Mouse (Mus musculus) brain, embryonic 14.5 days (tissue): ENCODE measurements around the gene Wdr81.

ENCODE experiments used
- CTCF ChIP-seq: fragments of 200-500 bp; IDR thresholded peaks from 2 replicates; pipeline ENCODE4 v1.5.1; 2012; ENCODE audit warnings: inconsistent platforms, mild to moderate bottlenecking, moderate library complexity, borderline replicate concordance; ENCODE audit not compliant: insufficient read depth, insufficient read length; ENCODE audit errors: extremely low read depth
- POLR2A ChIP-seq: fragments of 200-500 bp; IDR thresholded peaks from 2 replicates; pipeline ENCODE4 v1.6.1; 2012; ENCODE audit warnings: mild to moderate bottlenecking, inconsistent platforms, borderline replicate concordance; ENCODE audit not compliant: poor library complexity, insufficient read depth, insufficient read length, severe bottlenecking; ENCODE audit errors: extremely low read depth

GRCm38 (mm10) chr11:75466731-75467505 is 12.4 kb upstream of the Wdr81 start:
- no peak for TF ChIP-seq CTCF
- TF ChIP-seq POLR2A: no peak
